Mouse (Mus musculus) heart, adult 2 months (tissue): Measurements from ENCODE around the gene Twsg1. TPM values are rescaled to one million over a fixed set of nuclear protein-coding genes. Genes with fewer than 3 reads are reported as not detected.

Experiments
- DNase-seq, 2 experiments: peaks; one replicate each; pipeline ENCODE4 v3.0.0; 2021
- H3K27ac ChIP-seq: fragments of 200-600 bp; 2 replicates; pipeline ENCODE4 v1.8.1; 2022
- H3K27me3 ChIP-seq: fragments of 200-500 bp; 2 replicates; pipeline ENCODE4 v1.6.1; 2012; ENCODE audit warnings: mild to moderate bottlenecking, low read length, inconsistent platforms, mixed read lengths; ENCODE audit not compliant: control insufficient read depth, insufficient read depth
- H3K36me3 ChIP-seq: fragments of 200-500 bp; 2 replicates; pipeline ENCODE4 v1.6.1; 2012; ENCODE audit warnings: low read length, inconsistent platforms; ENCODE audit not compliant: control insufficient read depth, insufficient read depth
- H3K4me1 ChIP-seq: fragments of 200-500 bp; 2 replicates; pipeline ENCODE4 v1.6.1; 2011; ENCODE audit warnings: low read length; ENCODE audit not compliant: control insufficient read depth, insufficient read depth
- H3K4me3 ChIP-seq: fragments of 200-600 bp; 2 replicates; pipeline ENCODE4 v1.8.1; 2022
- H3K79me2 ChIP-seq: fragments of 200-500 bp; replicated peaks from 2 replicates; pipeline ENCODE4 v1.6.1; 2012; ENCODE audit warnings: mild to moderate bottlenecking, inconsistent platforms, low read length, moderate library complexity, mixed read lengths; ENCODE audit not compliant: control insufficient read depth, insufficient read depth
- H3K9ac ChIP-seq: fragments of 200-500 bp; 2 replicates; pipeline ENCODE4 v1.6.1; 2012; ENCODE audit warnings: low read depth, mild to moderate bottlenecking, control low read depth, inconsistent platforms, low read length, mixed read lengths
- CTCF ChIP-seq: fragments of 200-600 bp; IDR thresholded peaks from 2 replicates; pipeline ENCODE4 v1.8.1; 2022; ENCODE audit warnings: antibody characterized with exemption, mild to moderate bottlenecking, moderate library complexity
- EP300 ChIP-seq: fragments of 200-500 bp; IDR thresholded peaks from 2 replicates; pipeline ENCODE4 v1.6.1; 2011; ENCODE audit warnings: low read depth, low read length, control low read depth; ENCODE audit not compliant: insufficient read depth
- POLR2A ChIP-seq: fragments of 200-500 bp; IDR thresholded peaks from 2 replicates; pipeline ENCODE4 v1.6.1; 2011; ENCODE audit warnings: mild to moderate bottlenecking, low read depth, low read length, control low read depth; ENCODE audit not compliant: insufficient read depth
- WGBS: fragments of 180-500 bp; shearing (Covaris S2); methylation state at CpG from one replicate; pipeline ENCODE4 v1.1.7; 2018; 5-methylcytosine and 5-hydroxymethylcytosine counted together
- intact Hi-C: fragments of 180-260 bp; cut with DNase I; formaldehyde crosslinking; loops from one replicate; pipeline ENCODE4 v1.15.1; 2025
- polyA plus RNA-seq: library from polyadenylated mRNA; depleted of rRNA; stranded (reverse); fragments of >200 nt; gene quantifications from 2 replicates; pipeline ENCODE4 v1.2.3, GENCODE M21; 2012
- total RNA-seq, 2 experiments: library from RNA; stranded (reverse); gene quantifications; 2 replicates each; pipeline ENCODE4 v1.2.3; 2021

The Twsg1 gene
- total and polyA plus RNA-seq, 3 experiments, result 41.7 to 79.0 (median 76.1) TPM

GRCm38 (mm10) chr17:65956140-65956539 lies 5.1 kb upstream of the Twsg1 start:
- WGBS, result 95% methylated on average over 3 of the region's 3 CpGs

GRCm38 (mm10) chr17:65953959-65954358 lies 2.9 kb upstream of the Twsg1 start:
- Histone ChIP-seq H3K27me3 (no peaks in the 10 kb centered on the region), H3K4me3 (no peak overlapping the region), H3K4me1 (peaks cover 7% of the 10 kb centered on the region), H3K9ac (no peak overlapping the region), H3K79me2 (0 out of 2 replicates have a peak, but pooled peaks cover 2% of the 10 kb centered on the region), H3K27ac (no peak overlapping the region), H3K36me3 (peaks cover 2% of the 10 kb centered on the region; the same call in 1 of the 2 replicates)
- 68% methylated on average over 4 of the region's 4 CpGs for WGBS
- intact Hi-C loops, result loop anchor here (2.0 to 10.0 kb wide), 5 partner anchors 37 to 249 kb away; no protein-coding TSS in a partner anchor
- DNase-seq, result no peak
- TF ChIP-seq POLR2A, result no peak

More at GRCm38 (mm10) chr17:65956140-65956539, 5.1 kb upstream of the Twsg1 start:
- H3K9ac ChIP-seq, result no peak overlapping the region
- H3K79me2 ChIP-seq, result no peaks in the 10 kb centered on the region
- no peak overlapping the region for H3K27ac ChIP-seq
- TF ChIP-seq CTCF (no peak), POLR2A (no peak), EP300 (no peak)
- no peak overlapping the region for H3K4me3 ChIP-seq
- intact Hi-C loops, result loop anchor here (10.0 kb wide), 1 partner anchor 251 kb away; no protein-coding TSS in a partner anchor
- no peaks in the 10 kb centered on the region for H3K36me3 ChIP-seq
- H3K4me1 ChIP-seq, result peaks cover 7% of the 10 kb centered on the region
- no peaks in the 10 kb centered on the region for H3K27me3 ChIP-seq
- no peak for DNase-seq

GRCm38 (mm10) chr17:65952083-65952482 lies 1.1 kb upstream of the Twsg1 start:
- peaks cover 4% of the 10 kb centered on the region; the same call in 1 of the 2 replicates for H3K36me3 ChIP-seq
- DNase-seq, result no peak
- no peak overlapping the region for H3K9ac ChIP-seq
- WGBS, result 81% methylated on average over 5 of the region's 5 CpGs
- TF ChIP-seq CTCF (peak; percentile 42), EP300 (no peak), POLR2A (no peak)
- 0 out of 2 replicates have a peak, but pooled peaks cover 4% of the 10 kb centered on the region for H3K79me2 ChIP-seq
- intact Hi-C loops, result loop anchor here (2.0 to 10.0 kb wide), 5 partner anchors 35 to 247 kb away; no protein-coding TSS in a partner anchor
- H3K27me3 ChIP-seq, result no peaks in the 10 kb centered on the region
- H3K4me1 ChIP-seq, result peaks cover 6% of the 10 kb centered on the region
- H3K27ac ChIP-seq, result no peak overlapping the region
- no peak overlapping the region for H3K4me3 ChIP-seq

- intact Hi-C loops, result loop anchor here (5.0 to 10.0 kb wide), 4 partner anchors 33 to 245 kb away; no protein-coding TSS in a partner anchor
- no peak for DNase-seq
- no peak for TF ChIP-seq POLR2A
- TF ChIP-seq CTCF, result no peak
- no peak for TF ChIP-seq EP300
- H3K79me2 ChIP-seq, result 0 out of 2 replicates have a peak, but pooled peaks cover 6% of the 10 kb centered on the region
- peak overlapping the region; percentile 93 for H3K27ac ChIP-seq
- H3K9ac ChIP-seq, result peak overlapping the region; percentile 98
- peak overlapping the region; percentile 88 for H3K4me3 ChIP-seq
- H3K36me3 ChIP-seq, result peaks cover 7% of the 10 kb centered on the region; the same call in 1 of the 2 replicates
- peaks cover 3% of the 10 kb centered on the region for H3K4me1 ChIP-seq
- H3K27me3 ChIP-seq, result no peaks in the 10 kb centered on the region
- WGBS, result 19% methylated on average over 7 of the region's 7 CpGs
These were observed 843 bp downstream of the Twsg1 start for GRCm38 (mm10) chr17:65950183-65950582.

GRCm38 (mm10) chr17:65947307-65947706 lies 3.7 kb downstream of the Twsg1 start:
- intact Hi-C loops, result no loop called here
- H3K4me1 ChIP-seq, result peaks cover 3% of the 10 kb centered on the region
- no peak overlapping the region for H3K9ac ChIP-seq
- peak overlapping the region; percentile 16; the same call in 1 of the 2 replicates for H3K4me3 ChIP-seq
- peak in 1 of 2 experiments; percentile 43 for DNase-seq
- peaks cover 6% of the 10 kb centered on the region; the same call in 1 of the 2 replicates for H3K79me2 ChIP-seq
- H3K27me3 ChIP-seq, result no peaks in the 10 kb centered on the region
- TF ChIP-seq POLR2A, result peak; percentile 54; the same call in 1 of the 2 replicates
- TF ChIP-seq EP300, result 0 out of 2 replicates have a peak, but pooled peaks have one; percentile 39
- TF ChIP-seq CTCF, result no peak
- 34% methylated on average over 8 of the region's 8 CpGs for WGBS
- peaks cover 7% of the 10 kb centered on the region; the same call in 1 of the 2 replicates for H3K36me3 ChIP-seq
- peak overlapping the region; percentile 75 for H3K27ac ChIP-seq

- DNase-seq, result no peak
- Histone ChIP-seq H3K79me2 (peaks cover 6% of the 10 kb centered on the region; the same call in 1 of the 2 replicates), H3K4me1 (no peaks in the 10 kb centered on the region; the same call in 1 of the 2 replicates), H3K27me3 (no peaks in the 10 kb centered on the region), H3K4me3 (no peak overlapping the region), H3K9ac (no peak overlapping the region), H3K27ac (no peak overlapping the region), H3K36me3 (peaks cover 7% of the 10 kb centered on the region; the same call in 1 of the 2 replicates)
- intact Hi-C loops, result no loop called here
- 77% methylated on average over 2 of the region's 2 CpGs for WGBS
- TF ChIP-seq CTCF, result no peak
- no peak for TF ChIP-seq EP300
- no peak for TF ChIP-seq POLR2A
These were observed 5.6 kb downstream of the Twsg1 start for GRCm38 (mm10) chr17:65945420-65945819.
